Mouse (Mus musculus) kidney, postnatal 0 days (tissue): Measurements from ENCODE around the gene Mbd3l1. TPM values are rescaled to one million over a fixed set of nuclear protein-coding genes. Genes with fewer than 3 reads are reported as not detected.

Experiments
- ATAC-seq: fragments of 200-750 bp; cut with Nextera tagmentation; replicated peaks from 2 replicates; pipeline ENCODE4 v1.8.0; 2017; ENCODE audit warnings: low read depth, moderate number of reproducible peaks, moderate TSS enrichment, moderate library complexity; ENCODE audit not compliant: low FRiP score
- DNase-seq: peaks from one replicate; pipeline ENCODE4 v3.0.0-alpha.2; 2016; ENCODE audit warnings: low spot score
- H3K27ac ChIP-seq: fragments of 300-500 bp; sonication (generic); 2 replicates; pipeline ENCODE4 v1.5.1; 2014; ENCODE audit warnings: mild to moderate bottlenecking
- H3K27me3 ChIP-seq: fragments of 300-500 bp; sonication (generic); 2 replicates; pipeline ENCODE4 v1.6.1; 2014; ENCODE audit warnings: low read length, mixed read lengths; ENCODE audit not compliant: insufficient read depth
- H3K36me3 ChIP-seq: fragments of 300-500 bp; sonication (generic); 2 replicates; pipeline ENCODE4 v1.6.1; 2014; ENCODE audit warnings: low read length, mixed read lengths; ENCODE audit not compliant: insufficient read depth
- H3K4me1 ChIP-seq: fragments of 300-500 bp; sonication (generic); replicated peaks from 2 replicates; pipeline ENCODE4 v1.6.1; 2014; ENCODE audit warnings: antibody characterized with exemption, low read length, mixed read lengths; ENCODE audit not compliant: insufficient read depth
- H3K4me2 ChIP-seq: fragments of 300-500 bp; sonication (generic); 2 replicates; pipeline ENCODE4 v1.6.1; 2014; ENCODE audit warnings: mild to moderate bottlenecking, low read length, moderate library complexity, mixed read lengths
- H3K4me3 ChIP-seq: fragments of 300-500 bp; sonication (generic); replicated peaks from 2 replicates; pipeline ENCODE4 v1.5.1; 2014; ENCODE audit warnings: low read depth, low read length
- H3K9ac ChIP-seq: fragments of 300-500 bp; sonication (generic); 2 replicates; pipeline ENCODE4 v1.6.1; 2014; ENCODE audit warnings: low read depth, low read length
- H3K9me3 ChIP-seq: fragments of 300-500 bp; sonication (generic); replicated peaks from 2 replicates; pipeline ENCODE4 v1.6.1; 2016; ENCODE audit warnings: low read length, inconsistent platforms, mixed read lengths
- CTCF ChIP-seq: IDR thresholded peaks from 2 replicates; pipeline ENCODE4 v1.5.1; 2016; ENCODE audit warnings: antibody characterized with exemption, low read depth, mild to moderate bottlenecking, moderate library complexity
- WGBS: fragments of 180-500 bp; shearing (Covaris S2); extraction: QIAGEN DNeasy Blood & Tissue Kit; methylation state at CpG from one replicate; pipeline ENCODE4 v1.1.7; 2014; 5-methylcytosine and 5-hydroxymethylcytosine counted together
- polyA plus RNA-seq: library from polyadenylated mRNA; unstranded; fragments of >200 nt; fragmentation: Nextera tagmentation; extraction: Ambion mirVana; gene quantifications from 2 replicates; pipeline ENCODE4 v1.2.1, GENCODE M21; 2015

The Mbd3l1 gene
- not detected in 2 replicates for polyA plus RNA-seq

GRCm38 (mm10) chr9:18478168-18478567 is at the start of gene Mbd3l1, which contains the start of gene Zfp558:
Gene Mbd3l1 (plus strand): TSS chr9:18478359.
Gene Zfp558 (minus strand): TSS chr9:18478268.
- H3K9me3 ChIP-seq = no peaks in the 10 kb centered on the region
- TF ChIP-seq CTCF = no peak
- WGBS = 71% methylated on average over 3 of the region's 3 CpGs

GRCm38 (mm10) chr9:18430354-18430753 is 47.8 kb upstream of the Mbd3l1 start, which contains the start of gene Mbd3l2:
Gene Mbd3l2 (plus strand): TSS chr9:18430654.
- no peaks in the 10 kb centered on the region for H3K27me3 ChIP-seq
- DNase-seq = no peak
- no peak within 1 kb of the TSS for H3K4me3 ChIP-seq
- no peak within 1 kb of the TSS for H3K9ac ChIP-seq
- H3K27ac ChIP-seq = no peak within 1 kb of the TSS
- H3K4me1 ChIP-seq = no peaks in the 10 kb centered on the region
- H3K4me2 ChIP-seq = no peak within 1 kb of the TSS
- no peak for TF ChIP-seq CTCF
- H3K9me3 ChIP-seq = no peaks in the 10 kb centered on the region
- no peaks in the 10 kb centered on the region for H3K36me3 ChIP-seq
- ATAC-seq = no peak

More at GRCm38 (mm10) chr9:18478168-18478567, at the start of gene Mbd3l1, which contains the start of gene Zfp558:
- no peaks in the 10 kb centered on the region for H3K4me1 ChIP-seq
- ATAC-seq (no peak), DNase-seq (no peak)
- H3K27ac ChIP-seq = no peak within 1 kb of the TSS
- H3K9ac ChIP-seq = no peak within 1 kb of the TSS
- H3K4me2 ChIP-seq = no peak within 1 kb of the TSS
- H3K27me3 ChIP-seq = no peaks in the 10 kb centered on the region
- H3K4me3 ChIP-seq = no peak within 1 kb of the TSS
- no peaks in the 10 kb centered on the region for H3K36me3 ChIP-seq

DNA sequence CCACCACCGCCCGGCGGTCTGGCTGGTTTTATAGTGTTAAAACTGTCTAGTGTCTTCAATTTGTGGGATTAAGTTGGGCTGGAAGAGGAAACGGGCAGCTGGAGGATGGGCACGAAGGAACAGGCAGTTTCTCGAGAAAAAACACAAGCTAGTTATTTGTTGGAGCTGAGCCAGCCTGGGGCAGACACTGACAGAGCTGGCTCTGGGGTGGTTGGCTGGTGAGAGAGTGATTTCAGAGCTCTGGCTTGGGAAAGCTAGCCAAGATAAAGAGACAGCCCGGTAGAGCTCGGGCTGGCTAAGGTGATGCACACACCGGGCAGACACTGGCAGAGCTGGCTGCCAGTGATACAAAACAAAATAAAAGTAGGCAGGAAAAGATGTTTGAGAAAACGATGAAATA is 46.5 kb upstream of the Mbd3l1 start:
- DNase-seq (no peak), ATAC-seq (no peak)
- H3K9me3 ChIP-seq = no peaks in the 10 kb centered on the region
- no peaks in the 10 kb centered on the region for H3K4me1 ChIP-seq
- H3K36me3 ChIP-seq = no peaks in the 10 kb centered on the region
- no peaks in the 10 kb centered on the region for H3K27me3 ChIP-seq
- no peak overlapping the region for H3K4me3 ChIP-seq
- no peak for TF ChIP-seq CTCF
- WGBS = 82% methylated on average over 10 of the region's 10 CpGs
- no peak overlapping the region for H3K27ac ChIP-seq
- H3K9ac ChIP-seq = no peak overlapping the region
- H3K4me2 ChIP-seq = no peak overlapping the region

- Histone ChIP-seq H3K36me3 (peaks cover 4% of the 10 kb centered on the region), H3K9me3 (no peaks in the 10 kb centered on the region), H3K27me3 (no peaks in the 10 kb centered on the region), H3K27ac (no peak overlapping the region), H3K4me3 (no peak overlapping the region), H3K4me1 (no peaks in the 10 kb centered on the region), H3K9ac (no peak overlapping the region), H3K4me2 (no peak overlapping the region)
- TF ChIP-seq CTCF = no peak
- ATAC-seq = no peak
- 97% methylated on average over 4 of the region's 4 CpGs for WGBS
- no peak for DNase-seq
These were observed 21.6 kb upstream of the Mbd3l1 start for GRCm38 (mm10) chr9:18456520-18456919.

DNA sequence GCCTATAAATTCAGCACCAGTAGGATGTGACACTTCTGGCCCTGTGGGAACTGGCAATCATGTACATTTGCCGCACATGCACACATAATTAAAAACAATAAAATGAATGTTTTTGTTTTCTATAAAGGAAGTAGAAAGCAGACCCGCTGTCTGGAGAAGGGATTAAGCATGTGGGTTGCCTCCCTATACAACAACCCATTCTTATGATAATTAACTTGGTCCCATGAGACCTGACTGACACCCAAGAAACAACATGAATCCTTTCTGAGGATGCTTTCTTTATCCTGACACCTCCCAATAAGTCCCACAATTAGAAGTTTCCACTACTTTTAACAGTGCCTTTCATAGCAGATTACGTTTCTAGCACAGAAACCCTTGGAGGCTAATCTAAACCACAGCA is 10.8 kb upstream of the Mbd3l1 start:
- 77% methylated on average over 3 of the region's 3 CpGs for WGBS
- ATAC-seq = no peak

GRCm38 (mm10) chr9:18468005-18468404 is 10.2 kb upstream of the Mbd3l1 start:
- Histone ChIP-seq H3K4me1 (no peaks in the 10 kb centered on the region), H3K4me2 (no peak overlapping the region), H3K36me3 (no peaks in the 10 kb centered on the region), H3K27me3 (no peaks in the 10 kb centered on the region), H3K27ac (no peak overlapping the region), H3K9me3 (no peaks in the 10 kb centered on the region), H3K4me3 (no peak overlapping the region), H3K9ac (no peak overlapping the region)
- no peak for TF ChIP-seq CTCF
- WGBS = 74% methylated on average over 3 of the region's 3 CpGs
- ATAC-seq (no peak), DNase-seq (peak; percentile 19)

More for the DNA sequence above, 10.8 kb upstream of the Mbd3l1 start:
- H3K27me3 ChIP-seq = no peaks in the 10 kb centered on the region
- no peaks in the 10 kb centered on the region for H3K4me1 ChIP-seq
- no peak for DNase-seq
- no peak overlapping the region for H3K9ac ChIP-seq
- no peak overlapping the region for H3K4me3 ChIP-seq
- no peaks in the 10 kb centered on the region for H3K9me3 ChIP-seq
- no peaks in the 10 kb centered on the region for H3K36me3 ChIP-seq
- H3K4me2 ChIP-seq = no peak overlapping the region
- no peak for TF ChIP-seq CTCF
- no peak overlapping the region for H3K27ac ChIP-seq
